Mouse (Mus musculus): ENCODE results near the gene Ncoa6. TPM values are rescaled to one million over a fixed set of nuclear protein-coding genes. Genes with fewer than 3 reads are reported as not detected.

The Ncoa6 gene
- polyA plus RNA-seq, 1 experiment from 2014 or later = 11.5 TPM

DNA sequence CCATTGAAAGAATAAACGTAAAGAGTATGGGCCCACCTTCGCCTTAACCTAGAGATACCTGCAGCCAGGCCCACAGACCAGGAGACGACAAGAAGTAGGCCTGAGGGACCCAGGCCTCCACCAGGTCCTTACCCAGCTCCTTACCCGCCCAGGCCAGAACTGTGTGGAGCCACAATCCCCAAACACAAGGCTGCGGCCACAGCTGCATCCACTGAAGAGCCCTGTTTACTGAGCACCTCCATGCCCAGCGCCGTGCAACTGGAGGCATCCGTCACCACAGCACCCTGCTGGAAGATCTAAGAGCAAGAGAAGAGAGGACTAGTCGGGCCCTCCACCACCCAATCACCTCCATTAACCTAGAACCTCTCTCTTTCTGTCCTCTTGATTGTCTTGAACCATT lies 32.1 kb upstream of the Ncoa6 start:
- WGBS = 93% methylated on average over 9 of the region's 9 CpGs
- H3K27ac ChIP-seq (ENCODE audit: low read length) = no peak overlapping the region
- no peak overlapping the region for H3K4me3 ChIP-seq (ENCODE audit: low read length)
- no peak for ATAC-seq
- no peaks in the 10 kb centered on the region for H3K4me1 ChIP-seq (ENCODE audit: control insufficient read depth, insufficient read depth, low read length)
- H3K27me3 ChIP-seq (replicated peaks; ENCODE audit: control insufficient read depth, insufficient read depth, low read length) = no peaks in the 10 kb centered on the region
- no peak overlapping the region for H3K4me2 ChIP-seq (ENCODE audit: low read depth, low read length)
- no peak overlapping the region for H3K9ac ChIP-seq (ENCODE audit: low read depth, low read length)
- H3K36me3 ChIP-seq (ENCODE audit: control insufficient read depth, insufficient read depth, low read length) = no peaks in the 10 kb centered on the region
- H3K9me3 ChIP-seq (ENCODE audit: control insufficient read depth, low read length) = no peaks in the 10 kb centered on the region

- Histone ChIP-seq H3K27me3 (replicated peaks; ENCODE audit: control insufficient read depth, insufficient read depth, low read length) (no peaks in the 10 kb centered on the region), H3K27ac (ENCODE audit: low read length) (no peak overlapping the region), H3K9me3 (ENCODE audit: control insufficient read depth, low read length) (no peaks in the 10 kb centered on the region), H3K9ac (ENCODE audit: low read depth, low read length) (no peak overlapping the region), H3K4me1 (ENCODE audit: control insufficient read depth, insufficient read depth, low read length) (no peaks in the 10 kb centered on the region), H3K4me3 (ENCODE audit: low read length) (no peak overlapping the region), H3K4me2 (ENCODE audit: low read depth, low read length) (no peak overlapping the region), H3K36me3 (ENCODE audit: control insufficient read depth, insufficient read depth, low read length) (no peaks in the 10 kb centered on the region)
- no peak for ATAC-seq
- whole genome bisulfite sequencing = 57% methylated on average over 13 of the region's 13 CpGs
Observed at GRCm38 (mm10) chr2:155504440-155505355, 31.0 kb upstream of the Ncoa6 start.

DNA sequence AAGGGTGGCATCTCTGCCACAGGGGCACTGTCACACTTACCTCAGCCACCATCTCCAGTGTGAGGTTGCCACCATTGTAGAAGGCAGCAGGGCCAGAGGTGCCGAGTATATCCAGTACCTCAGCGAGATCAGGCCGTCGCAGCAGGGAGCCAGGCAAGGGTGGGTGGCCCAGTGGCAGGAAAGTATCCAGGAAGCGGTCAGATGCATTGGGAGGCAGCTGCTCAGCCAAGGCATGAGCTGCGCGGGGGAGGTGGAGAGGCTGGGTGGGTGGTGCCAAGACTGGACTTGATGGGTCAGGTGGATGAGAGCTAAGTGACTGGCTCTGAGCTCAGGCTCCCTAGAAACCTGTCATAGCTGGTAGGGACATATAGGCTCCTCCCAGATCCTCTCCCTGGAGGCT lies 28.9 kb upstream of the Ncoa6 start:
- no peak overlapping the region for H3K27ac ChIP-seq (ENCODE audit: low read length)
- 72% methylated on average over 7 of the region's 7 CpGs for WGBS
- no peak overlapping the region for H3K4me3 ChIP-seq (ENCODE audit: low read length)
- no peaks in the 10 kb centered on the region for H3K27me3 ChIP-seq (replicated peaks; ENCODE audit: control insufficient read depth, insufficient read depth, low read length)
- no peaks in the 10 kb centered on the region for H3K36me3 ChIP-seq (ENCODE audit: control insufficient read depth, insufficient read depth, low read length)
- ATAC-seq = no peak
- H3K4me1 ChIP-seq (ENCODE audit: control insufficient read depth, insufficient read depth, low read length) = no peaks in the 10 kb centered on the region
- H3K9me3 ChIP-seq (ENCODE audit: control insufficient read depth, low read length) = no peaks in the 10 kb centered on the region
- H3K4me2 ChIP-seq (ENCODE audit: low read depth, low read length) = no peak overlapping the region
- H3K9ac ChIP-seq (ENCODE audit: low read depth, low read length) = no peak overlapping the region

GRCm38 (mm10) chr2:155490998-155491397 lies 17.3 kb upstream of the Ncoa6 start:
- H3K4me3 ChIP-seq (ENCODE audit: low read length) = no peak overlapping the region
- H3K36me3 ChIP-seq (ENCODE audit: control insufficient read depth, insufficient read depth, low read length) = no peaks in the 10 kb centered on the region
- no peak overlapping the region for H3K4me2 ChIP-seq (ENCODE audit: low read depth, low read length)
- no peak overlapping the region for H3K9ac ChIP-seq (ENCODE audit: low read depth, low read length)
- H3K27me3 ChIP-seq (replicated peaks; ENCODE audit: control insufficient read depth, insufficient read depth, low read length) = no peaks in the 10 kb centered on the region
- no peaks in the 10 kb centered on the region for H3K4me1 ChIP-seq (ENCODE audit: control insufficient read depth, insufficient read depth, low read length)
- H3K9me3 ChIP-seq (ENCODE audit: control insufficient read depth, low read length) = no peaks in the 10 kb centered on the region
- 91% methylated on average over 6 of the region's 6 CpGs for WGBS
- ATAC-seq = no peak
- H3K27ac ChIP-seq (ENCODE audit: low read length) = no peak overlapping the region

DNA sequence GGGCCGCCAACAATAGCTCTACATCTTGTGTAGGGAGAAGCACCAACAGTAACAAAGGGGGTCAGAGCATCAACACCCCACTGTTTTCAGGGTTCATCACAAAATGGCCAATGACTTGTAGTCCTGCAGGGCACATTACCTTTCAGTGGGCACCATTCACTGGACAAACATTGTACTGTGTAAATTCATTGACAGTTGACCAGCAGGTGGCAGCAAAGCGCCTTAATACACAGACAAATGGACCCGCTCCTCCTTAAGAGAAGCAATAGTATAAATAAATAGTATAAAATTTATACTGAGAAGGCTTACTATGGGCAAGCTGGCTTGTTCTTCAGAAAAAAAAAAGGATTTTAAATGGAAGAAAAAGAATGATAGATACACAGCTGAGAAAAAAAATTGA lies 8.3 kb upstream of the Ncoa6 start:
- no peak for ATAC-seq
- WGBS = 45% methylated on average over 3 of the region's 3 CpGs
- H3K4me2 ChIP-seq (ENCODE audit: low read depth, low read length) = no peak overlapping the region
- no peak overlapping the region for H3K4me3 ChIP-seq (ENCODE audit: low read length)
- no peaks in the 10 kb centered on the region for H3K4me1 ChIP-seq (ENCODE audit: control insufficient read depth, insufficient read depth, low read length)
- H3K9me3 ChIP-seq (ENCODE audit: control insufficient read depth, low read length) = no peaks in the 10 kb centered on the region
- H3K9ac ChIP-seq (ENCODE audit: low read depth, low read length) = no peak overlapping the region
- H3K27ac ChIP-seq (ENCODE audit: low read length) = no peak overlapping the region
- H3K27me3 ChIP-seq (replicated peaks; ENCODE audit: control insufficient read depth, insufficient read depth, low read length) = no peaks in the 10 kb centered on the region
- H3K36me3 ChIP-seq (ENCODE audit: control insufficient read depth, insufficient read depth, low read length) = no peaks in the 10 kb centered on the region

DNA sequence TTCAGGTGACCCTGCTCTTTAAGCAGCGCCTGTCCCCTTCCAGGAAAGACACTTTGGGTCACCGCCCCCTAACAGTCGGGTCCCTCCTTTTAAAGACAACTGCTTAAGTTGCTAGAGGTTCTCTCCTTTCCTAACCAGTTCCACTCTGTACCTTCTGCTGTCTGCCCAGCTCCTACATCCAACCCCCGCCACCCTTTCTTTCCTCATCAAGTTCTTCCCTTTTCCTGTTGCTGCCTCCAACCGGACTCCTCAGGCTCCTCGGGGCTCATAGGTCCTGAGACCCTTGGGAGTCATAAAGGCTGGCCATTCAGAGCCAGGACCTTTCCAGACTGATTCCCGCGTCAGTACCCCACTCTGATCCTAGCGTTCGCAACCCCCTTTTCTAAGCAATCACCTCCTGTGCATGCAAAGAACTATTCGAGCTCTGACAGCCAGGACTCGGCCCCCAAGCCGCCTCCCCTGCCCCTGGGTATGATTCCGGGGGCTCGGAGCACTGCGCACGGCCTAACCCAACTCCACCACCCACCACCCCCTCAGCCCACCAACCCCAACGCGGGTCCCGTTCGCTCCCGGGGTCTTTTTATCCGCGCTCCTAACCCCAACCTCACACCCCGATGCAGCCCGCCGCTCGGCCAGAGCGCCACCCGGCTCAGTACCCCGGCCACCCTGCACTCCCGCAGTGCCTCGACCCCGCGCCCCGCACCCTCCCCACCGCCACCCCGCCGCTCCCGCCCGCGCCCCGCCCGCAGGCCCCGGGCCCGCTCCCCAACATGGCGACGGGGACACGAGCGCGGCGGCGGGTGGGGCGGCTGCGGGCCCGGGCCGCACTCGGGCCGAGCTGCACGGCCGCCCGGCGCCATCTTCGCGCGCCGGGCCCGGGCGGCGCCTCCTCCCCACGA lies 774 bp downstream of the Ncoa6 start:
- Histone ChIP-seq H3K4me1 (ENCODE audit: control insufficient read depth, insufficient read depth, low read length) (peaks cover 14% of the 10 kb centered on the region), H3K27me3 (replicated peaks; ENCODE audit: control insufficient read depth, insufficient read depth, low read length) (no peaks in the 10 kb centered on the region), H3K4me3 (ENCODE audit: low read length) (peak overlapping the region; percentile 92), H3K4me2 (ENCODE audit: low read depth, low read length) (peak overlapping the region; percentile 79), H3K27ac (ENCODE audit: low read length) (peak overlapping the region; percentile 90), H3K9me3 (ENCODE audit: control insufficient read depth, low read length) (no peaks in the 10 kb centered on the region), H3K36me3 (ENCODE audit: control insufficient read depth, insufficient read depth, low read length) (no peaks in the 10 kb centered on the region), H3K9ac (ENCODE audit: low read depth, low read length) (peak overlapping the region; percentile 97)
- under 1% methylated on average over 55 of the region's 71 CpGs for WGBS
- ATAC-seq = peak; percentile 35

DNA sequence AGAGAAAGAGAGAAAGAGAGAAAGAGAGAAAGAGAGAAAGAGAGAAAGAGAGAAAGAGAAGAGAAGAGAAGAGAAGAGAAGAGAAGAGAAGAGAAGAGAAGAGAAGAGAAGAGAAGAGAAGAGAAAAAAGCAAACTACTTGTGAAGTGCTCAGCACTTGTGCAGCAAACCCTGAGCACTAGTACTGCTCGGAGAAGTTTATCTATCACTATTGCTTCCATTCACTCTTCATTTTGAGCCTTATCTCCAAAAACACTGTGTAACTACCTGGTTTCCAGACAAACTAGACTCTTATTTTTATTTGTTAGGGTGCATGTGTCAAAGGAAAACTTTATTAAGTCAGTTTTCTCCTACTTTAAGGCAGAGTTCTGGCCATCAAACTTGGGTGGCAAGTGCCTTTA lies 6.8 kb downstream of the Ncoa6 start:
- H3K36me3 ChIP-seq (ENCODE audit: control insufficient read depth, insufficient read depth, low read length) = no peaks in the 10 kb centered on the region
- no peak overlapping the region for H3K27ac ChIP-seq (ENCODE audit: low read length)
- H3K4me2 ChIP-seq (ENCODE audit: low read depth, low read length) = no peak overlapping the region
- no peaks in the 10 kb centered on the region for H3K9me3 ChIP-seq (ENCODE audit: control insufficient read depth, low read length)
- H3K4me3 ChIP-seq (ENCODE audit: low read length) = no peak overlapping the region
- peaks cover 6% of the 10 kb centered on the region; the same call in 1 of the 2 replicates for H3K4me1 ChIP-seq (ENCODE audit: control insufficient read depth, insufficient read depth, low read length)
- H3K27me3 ChIP-seq (replicated peaks; ENCODE audit: control insufficient read depth, insufficient read depth, low read length) = no peaks in the 10 kb centered on the region
- ATAC-seq = no peak
- H3K9ac ChIP-seq (ENCODE audit: low read depth, low read length) = no peak overlapping the region
- 89% methylated on average over 1 of the region's 1 CpGs for whole genome bisulfite sequencing

DNA sequence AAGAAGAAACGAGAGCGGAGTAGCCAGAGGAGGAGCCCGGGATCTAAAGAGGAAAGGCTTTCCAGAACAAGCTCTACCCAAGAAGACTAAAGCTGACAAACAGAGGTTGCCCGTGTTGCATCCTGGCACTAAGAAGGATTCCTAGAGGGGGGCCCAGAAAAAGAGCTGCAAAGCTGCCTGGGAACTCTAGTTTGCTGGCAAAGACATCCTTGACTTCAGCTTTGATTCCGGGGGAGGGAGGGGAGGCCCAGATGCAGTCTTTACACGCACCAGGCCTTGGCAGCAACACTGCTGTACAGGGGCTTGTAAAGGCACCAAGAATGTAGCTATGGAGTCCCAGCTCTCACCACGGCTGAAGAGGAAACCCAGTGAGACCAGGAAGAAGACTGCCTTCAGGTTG lies 20.1 kb downstream of the Ncoa6 start:
- no peak overlapping the region for H3K4me3 ChIP-seq (ENCODE audit: low read length)
- H3K4me2 ChIP-seq (ENCODE audit: low read depth, low read length) = no peak overlapping the region
- no peaks in the 10 kb centered on the region for H3K4me1 ChIP-seq (ENCODE audit: control insufficient read depth, insufficient read depth, low read length)
- H3K27ac ChIP-seq (ENCODE audit: low read length) = no peak overlapping the region
- H3K9ac ChIP-seq (ENCODE audit: low read depth, low read length) = no peak overlapping the region
- H3K27me3 ChIP-seq (replicated peaks; ENCODE audit: control insufficient read depth, insufficient read depth, low read length) = no peaks in the 10 kb centered on the region
- no peak for ATAC-seq
- WGBS = 86% methylated on average over 7 of the region's 7 CpGs
- no peaks in the 10 kb centered on the region for H3K9me3 ChIP-seq (ENCODE audit: control insufficient read depth, low read length)
- no peaks in the 10 kb centered on the region; the same call in 1 of the 2 replicates for H3K36me3 ChIP-seq (ENCODE audit: control insufficient read depth, insufficient read depth, low read length)

DNA sequence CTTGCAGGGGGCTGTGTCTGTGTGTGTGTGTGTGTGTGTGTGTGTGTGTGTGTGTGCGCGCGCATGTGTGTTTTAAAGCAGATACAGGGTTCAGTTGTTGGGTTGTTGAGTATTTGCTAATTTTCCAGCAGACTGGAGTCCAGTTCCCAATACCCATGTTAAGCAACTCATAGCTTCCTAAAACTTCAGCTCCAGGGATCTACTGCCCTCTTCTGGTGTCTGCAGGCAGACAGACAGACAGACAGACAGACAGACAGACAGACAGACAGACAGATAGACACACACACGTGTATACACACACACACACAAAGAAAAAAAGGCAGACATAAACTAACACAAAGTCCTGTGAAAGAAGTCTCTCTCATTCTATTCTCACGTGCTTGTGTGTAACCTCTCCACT lies 22.4 kb downstream of the Ncoa6 start:
- H3K9ac ChIP-seq (ENCODE audit: low read depth, low read length) = no peak overlapping the region
- H3K4me1 ChIP-seq (ENCODE audit: control insufficient read depth, insufficient read depth, low read length) = no peaks in the 10 kb centered on the region
- no peak for ATAC-seq
- no peaks in the 10 kb centered on the region for H3K9me3 ChIP-seq (ENCODE audit: control insufficient read depth, low read length)
- no peak overlapping the region for H3K4me3 ChIP-seq (ENCODE audit: low read length)
- WGBS = 86% methylated on average over 5 of the region's 5 CpGs
- no peak overlapping the region for H3K27ac ChIP-seq (ENCODE audit: low read length)
- H3K36me3 ChIP-seq (ENCODE audit: control insufficient read depth, insufficient read depth, low read length) = no peaks in the 10 kb centered on the region; the same call in 1 of the 2 replicates
- H3K4me2 ChIP-seq (ENCODE audit: low read depth, low read length) = no peak overlapping the region
- no peaks in the 10 kb centered on the region for H3K27me3 ChIP-seq (replicated peaks; ENCODE audit: control insufficient read depth, insufficient read depth, low read length)

Measured in intestine, embryonic 16.5 days (tissue).